Mouse (Mus musculus) forebrain, embryonic 12.5 days (tissue): ENCODE results near the gene Gch1. TPM values are rescaled to one million over a fixed set of nuclear protein-coding genes. Genes with fewer than 3 reads are reported as not detected.

Experiments
- ATAC-seq: fragments of 200-750 bp; cut with Nextera tagmentation; 2 replicates; pipeline ENCODE4 v1.8.0; 2017; ENCODE audit warnings: moderate TSS enrichment; ENCODE audit not compliant: low FRiP score
- H3K27ac ChIP-seq: fragments of 300-500 bp; sonication (generic); 2 replicates; pipeline ENCODE4 v1.5.1; 2016; ENCODE audit warnings: mild to moderate bottlenecking
- H3K27me3 ChIP-seq: fragments of 300-500 bp; sonication (generic); 2 replicates; pipeline ENCODE4 v1.6.1; 2016; ENCODE audit warnings: mild to moderate bottlenecking
- H3K36me3 ChIP-seq: fragments of 300-500 bp; sonication (generic); replicated peaks from 2 replicates; pipeline ENCODE4 v1.6.1; 2016; ENCODE audit warnings: mild to moderate bottlenecking
- H3K4me1 ChIP-seq: fragments of 300-500 bp; sonication (generic); 2 replicates; pipeline ENCODE4 v1.6.1; 2016
- H3K4me2 ChIP-seq: fragments of 300-500 bp; sonication (generic); 2 replicates; pipeline ENCODE4 v1.6.1; 2016; ENCODE audit warnings: mild to moderate bottlenecking, moderate library complexity
- H3K4me3 ChIP-seq: fragments of 300-500 bp; sonication (generic); replicated peaks from 2 replicates; pipeline ENCODE4 v1.5.1; 2016; ENCODE audit warnings: mild to moderate bottlenecking
- H3K9ac ChIP-seq: fragments of 300-500 bp; sonication (generic); 2 replicates; pipeline ENCODE4 v1.6.1; 2016; ENCODE audit warnings: mild to moderate bottlenecking
- H3K9me3 ChIP-seq: fragments of 300-500 bp; sonication (generic); 2 replicates; pipeline ENCODE4 v1.6.1; 2016
- WGBS: fragments of 180-500 bp; shearing (Covaris S2); methylation state at CpG from one replicate; pipeline ENCODE4 v1.1.7; 2016; 5-methylcytosine and 5-hydroxymethylcytosine counted together
- polyA plus RNA-seq: library from polyadenylated mRNA; unstranded; fragments of >200 nt; fragmentation: Nextera tagmentation; extraction: Ambion mirVana; gene quantifications from 2 replicates; pipeline ENCODE4 v1.2.1, GENCODE M21; 2016

Gch1 gene
- polyA plus RNA-seq, 1 experiment from 2014 or later = 1.4 TPM

DNA sequence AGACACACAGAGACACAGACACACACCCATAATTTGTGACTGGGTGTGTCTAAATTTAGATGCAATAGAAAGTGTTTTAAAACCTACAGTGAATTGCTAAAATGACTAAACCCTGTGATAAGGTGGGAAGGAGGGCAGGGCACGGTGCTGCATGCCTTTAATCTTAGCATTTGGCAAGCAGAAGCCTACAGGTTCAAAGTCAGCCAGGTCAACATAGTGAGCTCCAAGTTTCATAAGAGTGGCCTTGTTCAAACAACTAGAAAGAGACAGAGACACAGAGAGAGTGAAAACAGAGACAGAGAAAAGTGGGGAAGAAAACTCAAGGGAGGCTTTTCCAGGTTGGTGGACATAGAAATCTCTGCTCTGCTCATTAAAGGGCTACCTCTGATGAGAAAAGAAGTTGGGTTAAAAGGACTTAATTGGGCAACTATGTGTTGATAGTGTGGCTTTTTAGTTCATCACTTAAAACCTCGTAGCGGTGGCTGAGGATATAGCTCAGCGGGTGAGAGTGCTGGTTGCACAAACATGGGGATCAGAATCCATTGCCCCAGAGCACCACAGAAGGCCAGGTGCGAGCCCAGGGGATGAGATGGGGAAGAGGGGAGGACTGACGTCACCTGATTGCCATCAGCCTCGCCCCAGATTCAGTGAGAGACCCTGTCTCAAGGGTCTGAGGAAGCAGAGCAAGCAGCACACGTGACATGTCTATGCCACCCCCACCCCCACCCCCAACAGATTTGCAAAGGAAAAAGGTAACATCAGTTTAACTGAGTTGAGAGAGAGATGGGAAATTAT lies 31.2 kb upstream of the Gch1 start:
- H3K4me1 ChIP-seq = no peaks in the 10 kb centered on the region
- no peak overlapping the region for H3K4me2 ChIP-seq
- no peaks in the 10 kb centered on the region for H3K27me3 ChIP-seq
- no peak overlapping the region for H3K27ac ChIP-seq
- H3K4me3 ChIP-seq = no peak overlapping the region
- WGBS = 84% methylated on average over 8 of the region's 8 CpGs
- no peaks in the 10 kb centered on the region for H3K9me3 ChIP-seq
- no peak for ATAC-seq
- H3K9ac ChIP-seq = no peak overlapping the region
- H3K36me3 ChIP-seq = no peaks in the 10 kb centered on the region

DNA sequence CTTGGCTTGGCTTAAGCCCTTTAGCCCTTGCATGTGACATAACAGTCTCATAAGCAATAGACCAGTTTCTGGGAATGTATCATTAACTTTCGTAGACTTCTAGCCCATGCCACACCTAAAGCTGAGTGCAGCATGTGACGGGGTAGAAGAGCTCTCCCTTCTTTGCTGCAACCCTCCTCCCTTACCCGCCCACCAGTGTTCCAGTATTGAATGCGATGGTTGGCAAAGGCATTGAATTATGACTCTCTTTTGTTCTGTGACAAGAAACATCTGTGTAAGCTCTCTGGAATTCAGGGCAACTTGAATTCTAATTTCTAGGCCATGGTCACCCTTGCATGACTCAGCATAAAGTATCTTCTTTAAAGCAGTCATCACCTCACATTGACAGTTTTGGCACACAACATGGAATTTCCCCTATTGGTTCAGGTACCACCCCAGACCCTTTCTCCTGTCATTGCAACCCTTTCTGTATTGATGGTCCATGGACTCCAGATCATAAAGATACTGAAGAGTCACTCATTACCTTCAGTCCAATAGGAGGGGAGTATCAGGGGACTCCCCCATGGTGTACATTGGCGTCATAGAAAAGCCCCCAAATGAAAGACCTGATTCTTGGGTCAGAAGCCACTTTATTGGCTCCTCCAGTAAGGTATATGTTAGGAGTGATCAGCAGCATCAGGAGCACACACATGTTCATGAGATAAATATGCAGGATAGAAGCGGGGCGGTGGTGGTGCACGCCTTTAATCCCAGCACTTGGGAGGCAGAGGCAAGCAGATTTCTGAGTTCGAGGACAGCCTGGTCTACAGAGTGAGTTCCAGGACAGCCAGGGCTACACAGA lies 29.8 kb upstream of the Gch1 start:
- no peak overlapping the region for H3K4me3 ChIP-seq
- H3K27ac ChIP-seq = no peak overlapping the region
- no peaks in the 10 kb centered on the region for H3K9me3 ChIP-seq
- no peaks in the 10 kb centered on the region for H3K27me3 ChIP-seq
- H3K36me3 ChIP-seq = no peaks in the 10 kb centered on the region
- no peak overlapping the region for H3K4me2 ChIP-seq
- H3K4me1 ChIP-seq = no peaks in the 10 kb centered on the region
- 86% methylated on average over 9 of the region's 9 CpGs for WGBS
- ATAC-seq = no peak
- H3K9ac ChIP-seq = no peak overlapping the region

GRCm38 (mm10) chr14:47216541-47216940 lies 27.3 kb upstream of the Gch1 start:
- no peak for ATAC-seq
- Histone ChIP-seq H3K27ac (no peak overlapping the region), H3K9me3 (no peaks in the 10 kb centered on the region), H3K4me1 (no peaks in the 10 kb centered on the region), H3K4me3 (no peak overlapping the region), H3K9ac (no peak overlapping the region), H3K27me3 (no peaks in the 10 kb centered on the region), H3K36me3 (no peaks in the 10 kb centered on the region), H3K4me2 (no peak overlapping the region)
- WGBS = 95% methylated on average over 2 of the region's 2 CpGs

GRCm38 (mm10) chr14:47214367-47214766 lies 25.2 kb upstream of the Gch1 start:
- no peak overlapping the region for H3K27ac ChIP-seq
- no peak overlapping the region for H3K9ac ChIP-seq
- no peak for ATAC-seq
- 81% methylated on average over 5 of the region's 5 CpGs for WGBS
- no peaks in the 10 kb centered on the region for H3K9me3 ChIP-seq
- no peak overlapping the region for H3K4me3 ChIP-seq
- H3K27me3 ChIP-seq = no peaks in the 10 kb centered on the region
- H3K4me2 ChIP-seq = no peak overlapping the region
- H3K4me1 ChIP-seq = no peaks in the 10 kb centered on the region
- H3K36me3 ChIP-seq = no peaks in the 10 kb centered on the region

- Histone ChIP-seq H3K27me3 (no peaks in the 10 kb centered on the region), H3K9me3 (no peaks in the 10 kb centered on the region), H3K27ac (no peak overlapping the region), H3K36me3 (no peaks in the 10 kb centered on the region), H3K4me1 (no peaks in the 10 kb centered on the region), H3K4me3 (no peak overlapping the region), H3K9ac (no peak overlapping the region), H3K4me2 (no peak overlapping the region)
- no peak for ATAC-seq
- 89% methylated on average over 4 of the region's 4 CpGs for WGBS
These were observed 24.1 kb upstream of the Gch1 start for GRCm38 (mm10) chr14:47213305-47213704.

DNA sequence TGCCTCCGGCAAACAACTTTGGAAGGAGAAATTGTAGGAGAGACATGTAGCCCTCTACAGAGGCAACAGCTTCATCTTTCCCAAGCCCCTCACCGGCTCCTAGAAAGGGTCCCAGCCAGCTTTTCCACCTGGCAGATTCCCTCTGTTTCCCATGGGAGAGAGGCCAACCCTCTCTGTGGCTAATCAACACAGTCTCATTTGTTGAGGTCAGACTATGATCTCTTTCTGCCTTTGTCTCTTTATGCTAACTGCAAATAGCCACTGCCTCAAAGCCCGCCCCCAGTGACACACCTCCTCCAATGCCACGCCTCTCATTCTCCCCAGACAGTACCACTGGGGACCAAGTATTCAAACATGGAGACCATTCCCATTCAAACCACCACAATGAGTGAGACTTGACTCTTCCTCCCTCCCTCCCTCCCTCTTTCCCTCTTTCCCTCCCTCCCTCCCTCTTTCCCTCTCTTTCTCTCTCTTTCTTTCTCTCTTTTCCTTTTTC lies 20.5 kb upstream of the Gch1 start:
- Histone ChIP-seq H3K27me3 (no peaks in the 10 kb centered on the region), H3K4me3 (no peak overlapping the region), H3K9ac (no peak overlapping the region), H3K4me2 (no peak overlapping the region), H3K27ac (no peak overlapping the region), H3K9me3 (no peaks in the 10 kb centered on the region), H3K36me3 (no peaks in the 10 kb centered on the region), H3K4me1 (no peaks in the 10 kb centered on the region)
- no peak for ATAC-seq
- 73% methylated on average over 4 of the region's 4 CpGs for WGBS

GRCm38 (mm10) chr14:47208564-47209493 lies 19.6 kb upstream of the Gch1 start:
- H3K4me2 ChIP-seq = no peak overlapping the region
- 89% methylated on average over 12 of the region's 12 CpGs for WGBS
- no peak for ATAC-seq
- H3K9ac ChIP-seq = no peak overlapping the region
- H3K4me1 ChIP-seq = no peaks in the 10 kb centered on the region
- no peak overlapping the region for H3K27ac ChIP-seq
- no peaks in the 10 kb centered on the region for H3K36me3 ChIP-seq
- no peaks in the 10 kb centered on the region for H3K27me3 ChIP-seq
- no peaks in the 10 kb centered on the region for H3K9me3 ChIP-seq
- H3K4me3 ChIP-seq = no peak overlapping the region

- Histone ChIP-seq H3K27ac (no peak overlapping the region), H3K9me3 (no peaks in the 10 kb centered on the region), H3K4me2 (no peak overlapping the region), H3K9ac (no peak overlapping the region), H3K4me3 (no peak overlapping the region), H3K4me1 (no peaks in the 10 kb centered on the region), H3K36me3 (no peaks in the 10 kb centered on the region), H3K27me3 (no peaks in the 10 kb centered on the region)
- ATAC-seq = no peak
- 90% methylated on average over 3 of the region's 3 CpGs for WGBS
These were observed 17.4 kb upstream of the Gch1 start for GRCm38 (mm10) chr14:47206601-47207000.

DNA sequence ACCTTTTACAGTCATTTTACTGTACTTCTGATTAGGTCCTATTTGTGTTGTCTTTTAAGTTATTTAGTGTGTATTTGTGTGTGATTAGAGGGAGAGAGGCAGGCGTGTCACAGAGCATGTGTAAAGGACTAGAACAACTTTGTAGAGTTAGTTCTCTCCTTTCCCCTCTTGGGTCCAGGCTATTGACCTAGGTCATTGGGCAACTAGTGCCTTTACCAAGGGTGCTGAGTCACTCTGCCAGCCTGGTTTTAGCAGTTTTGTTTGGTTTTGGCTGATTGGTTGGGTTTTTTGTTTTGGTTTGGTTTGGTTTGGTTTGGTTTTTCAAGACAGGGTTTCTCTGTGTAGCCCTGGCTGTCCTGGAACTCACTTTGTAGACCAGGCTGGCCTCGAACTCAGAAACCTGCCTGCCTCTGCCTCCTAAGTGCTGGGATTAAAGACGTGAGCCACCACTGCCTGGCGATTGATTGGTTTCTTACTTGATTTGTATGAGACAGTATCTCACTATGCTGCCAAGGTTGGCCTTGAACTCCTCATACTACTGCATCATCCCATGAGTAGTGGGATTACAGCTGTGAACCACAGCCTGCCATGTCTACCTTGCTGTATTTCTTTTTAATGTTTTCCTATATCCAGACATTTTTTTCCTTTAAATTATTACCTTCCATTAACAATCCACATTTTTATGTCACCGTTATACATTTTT lies 16.2 kb upstream of the Gch1 start:
- WGBS = 86% methylated on average over 5 of the region's 5 CpGs
- Histone ChIP-seq H3K9ac (no peak overlapping the region), H3K27ac (no peak overlapping the region), H3K36me3 (no peaks in the 10 kb centered on the region), H3K4me3 (no peak overlapping the region), H3K27me3 (no peaks in the 10 kb centered on the region), H3K9me3 (no peaks in the 10 kb centered on the region), H3K4me2 (no peak overlapping the region), H3K4me1 (no peaks in the 10 kb centered on the region)
- no peak for ATAC-seq

GRCm38 (mm10) chr14:47197340-47197739 lies 8.1 kb upstream of the Gch1 start:
- Histone ChIP-seq H3K9me3 (no peaks in the 10 kb centered on the region), H3K27me3 (no peaks in the 10 kb centered on the region), H3K36me3 (no peaks in the 10 kb centered on the region), H3K9ac (no peak overlapping the region), H3K27ac (no peak overlapping the region), H3K4me3 (no peak overlapping the region), H3K4me1 (no peaks in the 10 kb centered on the region), H3K4me2 (no peak overlapping the region)
- WGBS = 87% methylated on average over 3 of the region's 3 CpGs
- no peak for ATAC-seq

- no peak overlapping the region for H3K4me3 ChIP-seq
- no peak overlapping the region for H3K9ac ChIP-seq
- no peaks in the 10 kb centered on the region for H3K27me3 ChIP-seq
- H3K4me2 ChIP-seq = no peak overlapping the region
- H3K9me3 ChIP-seq = no peaks in the 10 kb centered on the region
- 81% methylated on average over 8 of the region's 8 CpGs for whole genome bisulfite sequencing
- H3K27ac ChIP-seq = no peak overlapping the region
- no peaks in the 10 kb centered on the region for H3K4me1 ChIP-seq
- no peaks in the 10 kb centered on the region for H3K36me3 ChIP-seq
- no peak for ATAC-seq
These were observed 7.5 kb upstream of the Gch1 start for GRCm38 (mm10) chr14:47196711-47197110.
